Mouse (Mus musculus): ENCODE results near the gene Rps15a. TPM values are rescaled to one million over a fixed set of nuclear protein-coding genes. Genes with fewer than 3 reads are reported as not detected.

Gene Rps15a
- total RNA-seq (2015; ENCODE audit: low replicate concordance) (430 and 606 TPM in 2 replicates), total RNA-seq (2017; ENCODE audit: low replicate concordance) (197 and 317 TPM in 2 replicates)

- peak; percentile 95 for ATAC-seq (replicated peaks; ENCODE audit: low FRiP score, poor library complexity, severe bottlenecking)
These were observed at the start of gene Rps15a for GRCm38 (mm10) chr7:118115877-118116568. Gene Rps15a (minus strand): TSS chr7:118116188.

- no peak for ATAC-seq (replicated peaks; ENCODE audit: low FRiP score, poor library complexity, severe bottlenecking)
These were observed 47.0 kb upstream of the Rps15a start for GRCm38 (mm10) chr7:118163006-118163405.

- ATAC-seq (replicated peaks; ENCODE audit: low FRiP score, poor library complexity, severe bottlenecking): no peak
These were observed 44.1 kb upstream of the Rps15a start for GRCm38 (mm10) chr7:118160121-118160520.

- no peak for ATAC-seq (replicated peaks; ENCODE audit: low FRiP score, poor library complexity, severe bottlenecking)
These were observed 40.5 kb upstream of the Rps15a start for GRCm38 (mm10) chr7:118156461-118156860.

- ATAC-seq (replicated peaks; ENCODE audit: low FRiP score, poor library complexity, severe bottlenecking): no peak
These were observed 38.2 kb upstream of the Rps15a start for GRCm38 (mm10) chr7:118154150-118154549.

GRCm38 (mm10) chr7:118143602-118144001 lies 27.6 kb upstream of the Rps15a start:
- ATAC-seq (replicated peaks; ENCODE audit: low FRiP score, poor library complexity, severe bottlenecking): 0 out of 2 replicates have a peak, but pooled peaks have one; percentile 45

GRCm38 (mm10) chr7:118143123-118143522 lies 27.1 kb upstream of the Rps15a start:
- peak; percentile 83 for ATAC-seq (replicated peaks; ENCODE audit: low FRiP score, poor library complexity, severe bottlenecking)

GRCm38 (mm10) chr7:118141271-118141670 lies 25.3 kb upstream of the Rps15a start:
- ATAC-seq (replicated peaks; ENCODE audit: low FRiP score, poor library complexity, severe bottlenecking): no peak

- no peak for ATAC-seq (replicated peaks; ENCODE audit: low FRiP score, poor library complexity, severe bottlenecking)
These were observed 19.1 kb upstream of the Rps15a start for GRCm38 (mm10) chr7:118135128-118135527.

GRCm38 (mm10) chr7:118129430-118130041 lies 13.5 kb upstream of the Rps15a start, which contains the start of gene Arl6ip1:
Gene Arl6ip1 (minus strand): TSS chr7:118129662.
- ATAC-seq (replicated peaks; ENCODE audit: low FRiP score, poor library complexity, severe bottlenecking): peak; percentile 96

- peak; percentile 10 for ATAC-seq (replicated peaks; ENCODE audit: low FRiP score, poor library complexity, severe bottlenecking)
These were observed 13.0 kb upstream of the Rps15a start for GRCm38 (mm10) chr7:118128925-118129429.

- ATAC-seq (replicated peaks; ENCODE audit: low FRiP score, poor library complexity, severe bottlenecking): no peak
These were observed 10.4 kb upstream of the Rps15a start for GRCm38 (mm10) chr7:118126219-118126875.

GRCm38 (mm10) chr7:118125736-118126135 lies 9.7 kb upstream of the Rps15a start:
- no peak for ATAC-seq (replicated peaks; ENCODE audit: low FRiP score, poor library complexity, severe bottlenecking)

GRCm38 (mm10) chr7:118123512-118124411 lies 7.8 kb upstream of the Rps15a start:
- no peak for ATAC-seq (replicated peaks; ENCODE audit: low FRiP score, poor library complexity, severe bottlenecking)

- no peak for ATAC-seq (replicated peaks; ENCODE audit: low FRiP score, poor library complexity, severe bottlenecking)
These were observed 6.2 kb upstream of the Rps15a start for GRCm38 (mm10) chr7:118122235-118122634.

GRCm38 (mm10) chr7:118120654-118121053 lies 4.7 kb upstream of the Rps15a start:
- no peak for ATAC-seq (replicated peaks; ENCODE audit: low FRiP score, poor library complexity, severe bottlenecking)

- no peak for ATAC-seq (replicated peaks; ENCODE audit: low FRiP score, poor library complexity, severe bottlenecking)
These were observed 4.0 kb upstream of the Rps15a start for GRCm38 (mm10) chr7:118119946-118120345.

- no peak for ATAC-seq (replicated peaks; ENCODE audit: low FRiP score, poor library complexity, severe bottlenecking)
These were observed 3.2 kb upstream of the Rps15a start for GRCm38 (mm10) chr7:118119142-118119541.

GRCm38 (mm10) chr7:118118426-118118825 lies 2.4 kb upstream of the Rps15a start:
- no peak for ATAC-seq (replicated peaks; ENCODE audit: low FRiP score, poor library complexity, severe bottlenecking)

Data from erythroblast, adult 5-6 weeks (primary cell).